Mouse (Mus musculus): ENCODE data around the gene Gtf3c5. TPM values are rescaled to one million over a fixed set of nuclear protein-coding genes. Genes with fewer than 3 reads are reported as not detected.

Gtf3c5 gene
- polyA plus RNA-seq, 1 experiment from 2014 or later: 53.5 TPM

- Histone ChIP-seq H3K4me1 (peaks cover 15% of the 10 kb centered on the region), H3K27ac (no peak overlapping the region), H3K4me2 (replicated peaks) (no peak overlapping the region), H3K4me3 (no peak overlapping the region), H3K27me3 (no peaks in the 10 kb centered on the region), H3K36me3 (no peaks in the 10 kb centered on the region), H3K9me3 (no peaks in the 10 kb centered on the region), H3K9ac (no peak overlapping the region)
- no peak for ATAC-seq (ENCODE audit: low FRiP score, low read depth)
- WGBS: 63% methylated on average over 8 of the region's 8 CpGs
These were observed 23.2 kb upstream of the Gtf3c5 start for GRCm38 (mm10) chr2:28606601-28607340.

GRCm38 (mm10) chr2:28605789-28606541, 22.4 kb upstream of the Gtf3c5 start:
- no peak overlapping the region for H3K9ac ChIP-seq
- H3K9me3 ChIP-seq: no peaks in the 10 kb centered on the region
- no peaks in the 10 kb centered on the region for H3K27me3 ChIP-seq
- H3K4me1 ChIP-seq: peaks cover 15% of the 10 kb centered on the region
- H3K4me3 ChIP-seq: no peak overlapping the region
- no peak overlapping the region for H3K4me2 ChIP-seq (replicated peaks)
- 48% methylated on average over 14 of the region's 14 CpGs for WGBS
- H3K36me3 ChIP-seq: no peaks in the 10 kb centered on the region
- no peak overlapping the region for H3K27ac ChIP-seq
- no peak for ATAC-seq (ENCODE audit: low FRiP score, low read depth)

GRCm38 (mm10) chr2:28603542-28603941, 20.0 kb upstream of the Gtf3c5 start:
- no peak for ATAC-seq (ENCODE audit: low FRiP score, low read depth)
- no peaks in the 10 kb centered on the region for H3K36me3 ChIP-seq
- H3K27ac ChIP-seq: no peak overlapping the region
- no peak overlapping the region for H3K4me3 ChIP-seq
- WGBS: 86% methylated on average over 5 of the region's 5 CpGs
- H3K9ac ChIP-seq: no peak overlapping the region
- no peak overlapping the region for H3K4me2 ChIP-seq (replicated peaks)
- H3K9me3 ChIP-seq: no peaks in the 10 kb centered on the region
- H3K27me3 ChIP-seq: no peaks in the 10 kb centered on the region
- H3K4me1 ChIP-seq: peaks cover 17% of the 10 kb centered on the region

- peaks cover 17% of the 10 kb centered on the region for H3K4me1 ChIP-seq
- H3K27me3 ChIP-seq: no peaks in the 10 kb centered on the region
- no peak for ATAC-seq (ENCODE audit: low FRiP score, low read depth)
- H3K9ac ChIP-seq: no peak overlapping the region
- 0 out of 2 replicates have a peak, but pooled peaks cover 3% of the 10 kb centered on the region for H3K9me3 ChIP-seq
- WGBS: 64% methylated on average over 12 of the region's 12 CpGs
- H3K4me2 ChIP-seq (replicated peaks): no peak overlapping the region
- H3K36me3 ChIP-seq: no peaks in the 10 kb centered on the region
- H3K4me3 ChIP-seq: no peak overlapping the region
- no peak overlapping the region for H3K27ac ChIP-seq
These were observed 18.4 kb upstream of the Gtf3c5 start for GRCm38 (mm10) chr2:28601720-28602590.

- no peak overlapping the region for H3K4me2 ChIP-seq (replicated peaks)
- 0 out of 2 replicates have a peak, but pooled peaks cover 5% of the 10 kb centered on the region for H3K9me3 ChIP-seq
- 74% methylated on average over 6 of the region's 6 CpGs for WGBS
- no peaks in the 10 kb centered on the region for H3K27me3 ChIP-seq
- ATAC-seq (ENCODE audit: low FRiP score, low read depth): no peak
- H3K4me1 ChIP-seq: peaks cover 11% of the 10 kb centered on the region
- H3K9ac ChIP-seq: no peak overlapping the region
- no peak overlapping the region for H3K27ac ChIP-seq
- no peaks in the 10 kb centered on the region for H3K36me3 ChIP-seq
- no peak overlapping the region for H3K4me3 ChIP-seq
These were observed 16.0 kb upstream of the Gtf3c5 start for GRCm38 (mm10) chr2:28599569-28599900.

GRCm38 (mm10) chr2:28598692-28599568, 15.4 kb upstream of the Gtf3c5 start:
- Histone ChIP-seq H3K4me2 (replicated peaks) (no peak overlapping the region), H3K27me3 (0 out of 2 replicates have a peak, but pooled peaks cover 4% of the 10 kb centered on the region), H3K4me3 (no peak overlapping the region), H3K4me1 (peaks cover 11% of the 10 kb centered on the region), H3K9ac (no peak overlapping the region), H3K36me3 (no peaks in the 10 kb centered on the region), H3K9me3 (0 out of 2 replicates have a peak, but pooled peaks cover 5% of the 10 kb centered on the region), H3K27ac (no peak overlapping the region)
- 69% methylated on average over 12 of the region's 12 CpGs for WGBS
- 0 out of 2 replicates have a peak, but pooled peaks have one; percentile 36 for ATAC-seq (ENCODE audit: low FRiP score, low read depth)

- Histone ChIP-seq H3K4me3 (no peak overlapping the region), H3K27ac (no peak overlapping the region), H3K27me3 (0 out of 2 replicates have a peak, but pooled peaks cover 4% of the 10 kb centered on the region), H3K4me2 (replicated peaks) (no peak overlapping the region), H3K9ac (0 out of 2 replicates have a peak overlapping the region, but pooled peaks have one; percentile 19), H3K36me3 (no peaks in the 10 kb centered on the region), H3K4me1 (peaks cover 11% of the 10 kb centered on the region), H3K9me3 (0 out of 2 replicates have a peak, but pooled peaks cover 5% of the 10 kb centered on the region)
- WGBS: 77% methylated on average over 7 of the region's 7 CpGs
- ATAC-seq (ENCODE audit: low FRiP score, low read depth): peak; percentile 66; the same call in 1 of the 2 replicates
These were observed 14.4 kb upstream of the Gtf3c5 start for GRCm38 (mm10) chr2:28597733-28598547.

- peaks cover 11% of the 10 kb centered on the region for H3K4me1 ChIP-seq
- H3K36me3 ChIP-seq: no peaks in the 10 kb centered on the region
- 0 out of 2 replicates have a peak, but pooled peaks cover 5% of the 10 kb centered on the region for H3K9me3 ChIP-seq
- no peak overlapping the region for H3K4me2 ChIP-seq (replicated peaks)
- WGBS: 94% methylated on average over 7 of the region's 7 CpGs
- H3K4me3 ChIP-seq: no peak overlapping the region
- H3K27me3 ChIP-seq: peaks cover 10% of the 10 kb centered on the region
- H3K27ac ChIP-seq: no peak overlapping the region
- H3K9ac ChIP-seq: no peak overlapping the region
- no peak for ATAC-seq (ENCODE audit: low FRiP score, low read depth)
These were observed 13.4 kb upstream of the Gtf3c5 start for GRCm38 (mm10) chr2:28596998-28597397.

- Histone ChIP-seq H3K4me1 (peaks cover 11% of the 10 kb centered on the region), H3K27ac (no peak overlapping the region), H3K9ac (no peak overlapping the region), H3K9me3 (0 out of 2 replicates have a peak, but pooled peaks cover 5% of the 10 kb centered on the region), H3K27me3 (peaks cover 10% of the 10 kb centered on the region), H3K4me3 (no peak overlapping the region), H3K4me2 (replicated peaks) (no peak overlapping the region), H3K36me3 (no peaks in the 10 kb centered on the region)
- ATAC-seq (ENCODE audit: low FRiP score, low read depth): no peak
- WGBS: 76% methylated on average over 7 of the region's 7 CpGs
These were observed 12.5 kb upstream of the Gtf3c5 start for GRCm38 (mm10) chr2:28596021-28596420.

- Histone ChIP-seq H3K9me3 (0 out of 2 replicates have a peak, but pooled peaks cover 5% of the 10 kb centered on the region), H3K4me3 (no peak overlapping the region), H3K9ac (no peak overlapping the region), H3K36me3 (no peaks in the 10 kb centered on the region), H3K27ac (no peak overlapping the region), H3K27me3 (peaks cover 10% of the 10 kb centered on the region), H3K4me2 (replicated peaks) (no peak overlapping the region), H3K4me1 (peaks cover 1% of the 10 kb centered on the region; the same call in 1 of the 2 replicates)
- ATAC-seq (ENCODE audit: low FRiP score, low read depth): no peak
- 8% methylated on average over 15 of the region's 15 CpGs for WGBS
These were observed 9.3 kb upstream of the Gtf3c5 start for GRCm38 (mm10) chr2:28592809-28593208.
